Mouse (Mus musculus) kidney, postnatal 25 days (tissue): Measurements from ENCODE around the gene Cacna1c.

Experiments used
- DNase-seq, 2 experiments: peaks; one replicate each; pipeline ENCODE4 v3.0.0; 2021; ENCODE audit warnings: mixed read lengths in 2 of 2

Cacna1c gene

DNA sequence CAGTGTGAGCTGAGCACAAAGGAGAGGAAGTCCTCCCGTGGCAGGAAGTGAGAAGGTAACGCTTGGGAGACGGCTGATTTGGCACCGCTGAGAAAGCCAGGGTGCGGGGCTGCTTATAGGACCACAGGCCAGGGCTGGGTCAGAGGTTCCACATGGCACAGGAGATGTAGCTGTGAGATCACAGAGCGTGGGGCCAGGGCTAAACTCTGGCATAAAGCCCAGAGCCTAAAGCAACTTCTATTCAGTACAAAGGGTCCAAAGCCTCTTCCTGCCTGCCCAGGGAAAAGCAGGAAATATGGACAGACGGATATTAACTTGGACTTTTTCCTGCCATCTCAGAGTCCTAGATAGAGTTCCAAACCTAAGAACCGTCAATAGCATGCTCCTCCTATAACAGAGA, 107.8 kb downstream of the Cacna1c start:
- no peak for DNase-seq

DNA sequence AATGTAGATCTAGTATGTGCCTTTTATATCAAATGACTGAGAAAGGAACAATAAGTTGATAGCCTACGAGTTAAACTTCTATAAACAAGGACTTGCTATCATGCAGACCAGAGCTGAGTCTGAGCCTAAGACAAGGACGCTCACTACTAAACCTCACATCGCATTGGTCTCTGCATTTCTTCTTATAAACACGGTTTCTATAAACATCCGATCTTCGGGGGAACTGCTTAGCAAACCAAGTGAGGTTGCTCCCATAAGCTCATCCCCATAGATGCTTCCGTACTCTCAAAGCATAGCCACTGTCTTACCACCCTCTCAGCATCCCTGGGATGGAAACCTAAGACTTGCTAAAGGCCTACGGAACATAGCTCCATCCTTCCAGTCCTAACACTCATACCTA, 108.3 kb downstream of the Cacna1c start:
- no peak for DNase-seq

DNA sequence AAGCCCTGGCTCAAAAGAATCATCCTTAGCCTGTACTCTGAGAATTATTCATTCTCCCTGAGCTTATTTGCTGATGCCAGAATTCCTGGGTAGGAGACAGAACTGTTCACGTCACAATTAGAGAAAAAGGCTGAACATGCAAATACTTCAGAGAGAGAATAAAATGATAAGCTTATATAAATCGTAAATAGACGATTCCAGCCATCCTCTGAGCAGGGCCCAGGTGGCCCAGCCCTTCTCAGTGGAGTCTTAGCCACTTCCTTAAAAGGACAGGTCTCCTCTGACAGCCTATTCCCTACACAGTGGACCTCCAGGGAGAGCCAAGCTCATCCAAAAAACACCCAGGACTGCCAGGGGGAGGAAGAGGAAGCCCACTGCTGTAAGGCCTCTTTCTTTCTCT, 110.4 kb downstream of the Cacna1c start:
- no peak for DNase-seq

DNA sequence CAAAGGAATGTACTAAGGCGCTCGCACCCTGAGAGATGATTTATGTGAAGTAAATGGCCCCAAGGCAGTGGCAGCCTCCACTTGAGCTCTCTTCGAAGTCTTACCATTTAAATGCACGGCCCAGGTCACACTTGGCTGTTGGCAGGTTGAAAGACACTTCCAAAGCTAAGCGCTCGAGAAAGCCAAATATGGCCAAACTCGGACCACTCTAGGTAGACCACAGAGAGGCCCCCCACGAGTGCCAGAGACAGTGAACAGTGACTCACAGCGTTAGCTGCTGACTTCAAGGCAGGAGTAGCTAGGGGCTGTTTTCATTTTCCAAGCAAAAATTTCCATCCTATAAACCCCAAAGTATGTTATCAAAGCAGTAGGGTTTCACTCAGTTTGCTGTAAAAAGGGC, 111.7 kb downstream of the Cacna1c start:
- no peak for DNase-seq

DNA sequence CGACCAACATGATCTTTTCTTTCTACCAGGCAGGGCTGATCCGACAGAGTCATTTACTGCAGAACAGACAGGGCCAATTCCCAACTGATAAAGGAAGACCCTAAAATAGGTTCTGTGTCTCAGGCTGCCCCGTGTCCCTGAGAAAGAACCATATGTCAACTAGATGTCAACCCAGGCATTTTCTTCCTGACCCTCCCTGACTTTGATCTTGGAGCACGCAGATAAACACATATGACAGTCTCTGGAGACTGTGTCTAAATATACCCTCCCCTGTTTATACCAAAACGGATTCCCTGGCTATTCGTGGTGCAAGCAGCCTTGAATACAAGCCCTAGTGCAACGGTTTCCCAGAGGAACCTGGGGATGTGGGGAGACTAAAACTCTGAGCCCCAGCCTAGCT, 112.7 kb downstream of the Cacna1c start:
- no peak for DNase-seq

DNA sequence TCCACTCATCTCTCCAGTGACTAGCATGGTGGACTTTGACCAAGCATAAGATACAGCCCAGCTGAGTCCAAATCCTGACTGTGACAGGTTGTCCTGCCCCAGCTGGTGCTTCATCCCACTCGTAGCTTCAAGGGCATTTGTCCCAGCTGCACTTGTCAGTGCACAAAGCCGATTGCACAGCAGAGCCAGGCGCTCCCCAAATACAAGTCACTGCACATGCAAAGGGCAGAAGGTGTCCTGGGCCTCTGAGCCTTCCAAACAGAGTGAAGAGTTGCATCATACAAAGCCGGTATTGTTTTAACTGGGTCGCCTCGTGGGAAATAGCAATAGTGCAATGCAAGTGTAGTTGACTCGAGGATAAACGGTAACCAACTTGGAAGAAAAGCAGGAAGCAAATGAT, 113.6 kb downstream of the Cacna1c start:
- no peak for DNase-seq

DNA sequence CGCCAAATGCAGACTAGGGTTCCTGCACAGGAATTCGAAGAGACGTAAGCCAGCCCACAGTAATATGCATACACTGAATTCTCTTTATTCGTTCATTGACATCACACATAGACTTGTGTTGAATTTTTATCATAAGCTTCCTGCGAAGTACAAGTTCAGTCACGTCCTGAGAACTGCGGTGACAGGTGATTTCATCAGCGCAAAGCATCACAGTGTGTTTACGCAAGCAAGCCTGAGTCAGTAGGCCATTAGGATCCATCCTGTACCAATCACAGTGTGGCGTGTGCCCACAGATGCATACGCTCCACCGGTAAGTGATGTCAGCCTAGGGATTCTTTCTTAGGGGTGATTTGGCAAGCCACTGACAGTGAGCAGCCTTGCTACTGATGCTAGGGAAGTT, 114.6 kb downstream of the Cacna1c start:
- no peak for DNase-seq

DNA sequence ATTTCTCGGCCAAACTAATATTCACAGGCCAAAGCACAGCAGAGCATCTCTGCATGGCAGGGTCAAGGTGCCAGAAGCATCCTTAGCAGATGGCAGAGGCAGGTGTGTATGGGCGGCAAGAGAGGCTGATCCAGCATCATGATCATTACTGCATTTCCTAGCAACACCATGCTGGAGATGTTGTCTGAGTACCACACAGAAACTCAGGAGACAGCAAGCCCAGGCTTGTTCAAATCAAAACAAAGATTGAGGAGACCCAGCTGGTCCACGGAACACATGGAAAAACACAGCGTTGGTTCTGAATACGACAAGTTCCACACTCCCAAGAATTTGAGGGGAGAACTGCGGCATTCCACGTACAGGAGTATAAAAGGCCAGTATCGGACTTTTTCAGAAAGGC, 116.6 kb downstream of the Cacna1c start:
- DNase-seq, result peak in 1 of 2 experiments; percentile 11

DNA sequence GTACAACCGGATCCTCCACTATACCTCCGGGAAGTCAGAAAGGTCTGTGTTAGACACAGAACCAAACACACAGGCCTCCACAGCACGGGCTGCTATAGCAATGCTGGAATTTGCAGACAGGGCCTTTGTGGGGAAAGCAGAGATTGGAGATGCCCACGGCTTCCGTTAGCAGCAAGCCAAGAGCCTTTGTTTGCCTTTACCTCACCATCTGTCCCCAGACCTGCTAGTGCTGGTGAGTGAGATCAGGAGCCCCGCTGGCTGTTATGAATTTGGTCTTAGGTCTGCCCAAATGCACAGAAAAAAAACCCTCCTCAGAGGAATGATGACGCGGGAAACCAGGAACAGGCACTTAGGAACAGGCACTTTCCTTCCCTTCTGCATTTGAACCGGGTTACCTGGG, 117.3 kb downstream of the Cacna1c start:
- DNase-seq, result no peak

DNA sequence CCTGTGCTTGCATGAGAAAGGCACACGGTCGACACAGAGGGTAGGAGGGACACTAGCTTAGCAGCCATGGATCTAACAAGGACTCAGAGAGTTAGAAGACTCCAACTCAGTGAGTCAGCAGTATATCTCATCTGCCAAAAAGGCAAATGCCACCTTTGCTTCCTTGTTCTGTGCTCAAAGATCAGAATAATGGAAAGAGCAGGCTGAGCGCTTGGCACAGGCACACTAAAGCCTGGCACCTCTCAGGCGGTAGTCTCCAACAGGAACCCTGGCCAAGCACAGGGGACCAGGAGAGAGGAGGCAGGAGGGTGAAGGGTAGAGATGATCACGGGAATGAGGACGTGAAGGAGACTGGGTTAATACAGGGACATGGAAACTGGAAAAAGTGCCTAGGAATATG, 119.0 kb downstream of the Cacna1c start:
- no peak for DNase-seq

DNA sequence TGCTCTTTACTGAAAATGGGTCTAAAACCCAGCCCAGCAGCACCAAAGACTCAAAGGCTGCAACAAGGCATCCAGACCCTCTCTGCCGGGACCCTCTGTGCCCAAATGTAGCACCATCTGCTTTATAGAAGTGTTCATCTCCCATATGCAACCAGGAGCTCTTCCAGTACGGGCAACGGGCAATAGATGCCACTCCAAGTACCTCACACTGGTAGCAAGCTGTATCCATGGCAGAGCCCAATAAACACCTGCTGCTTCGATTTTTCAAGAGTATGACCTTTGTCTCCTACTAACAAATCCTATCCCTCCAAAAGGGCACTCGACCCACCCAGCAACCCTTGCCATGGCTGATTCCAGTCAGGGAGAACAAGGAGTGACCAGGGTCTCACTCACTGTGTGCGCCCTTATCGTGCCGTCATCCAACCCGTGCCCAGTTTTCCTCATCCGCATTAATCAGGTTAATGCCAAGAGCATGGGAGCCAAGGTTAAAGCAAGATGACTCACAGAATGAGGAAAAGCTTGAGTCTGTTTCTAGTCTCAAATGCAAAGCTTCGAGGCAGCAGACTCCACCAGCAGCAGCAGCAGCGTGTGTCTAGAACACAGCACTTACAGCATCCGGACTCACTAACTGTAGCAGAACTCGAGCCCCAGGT, 122.7 kb downstream of the Cacna1c start:
- DNase-seq, result no peak

DNA sequence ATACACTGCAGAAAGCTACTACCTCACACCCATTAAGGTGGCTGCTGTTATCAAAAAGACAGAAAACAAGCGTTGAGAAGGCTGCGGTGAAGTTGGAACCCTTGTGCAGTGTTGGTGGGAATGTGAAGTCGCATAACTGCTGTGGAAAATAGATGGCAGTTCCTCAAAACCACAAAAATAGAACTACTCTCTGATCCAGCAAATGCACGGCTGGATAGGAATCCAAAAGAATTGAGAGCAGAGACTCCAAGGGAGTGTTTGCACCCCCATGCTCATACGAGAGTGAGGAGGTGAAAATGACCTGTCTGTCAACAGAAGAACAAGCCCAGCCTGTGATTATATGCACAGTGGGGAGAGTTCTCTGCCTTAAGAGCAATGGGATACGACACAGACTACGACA, 123.4 kb downstream of the Cacna1c start:
- no peak for DNase-seq

DNA sequence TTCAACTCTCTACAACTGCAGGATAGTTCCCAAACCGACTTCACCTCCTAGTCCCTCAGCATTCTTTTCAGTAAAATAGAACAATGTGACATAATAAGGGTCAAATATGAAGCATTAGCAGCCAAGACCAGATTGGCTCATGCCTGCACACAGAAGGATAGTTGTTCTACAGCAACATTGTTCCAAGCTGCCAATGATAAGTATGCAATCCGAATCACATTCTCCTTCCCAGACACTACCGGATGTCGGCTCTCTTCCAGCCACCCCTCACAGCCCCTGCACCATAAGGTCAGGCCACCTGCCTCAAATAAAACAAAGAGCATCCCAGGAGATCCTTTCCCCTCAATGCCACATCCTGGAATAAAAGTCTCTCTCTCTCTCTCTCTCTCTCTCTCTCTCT, 125.4 kb downstream of the Cacna1c start:
- DNase-seq, result no peak

DNA sequence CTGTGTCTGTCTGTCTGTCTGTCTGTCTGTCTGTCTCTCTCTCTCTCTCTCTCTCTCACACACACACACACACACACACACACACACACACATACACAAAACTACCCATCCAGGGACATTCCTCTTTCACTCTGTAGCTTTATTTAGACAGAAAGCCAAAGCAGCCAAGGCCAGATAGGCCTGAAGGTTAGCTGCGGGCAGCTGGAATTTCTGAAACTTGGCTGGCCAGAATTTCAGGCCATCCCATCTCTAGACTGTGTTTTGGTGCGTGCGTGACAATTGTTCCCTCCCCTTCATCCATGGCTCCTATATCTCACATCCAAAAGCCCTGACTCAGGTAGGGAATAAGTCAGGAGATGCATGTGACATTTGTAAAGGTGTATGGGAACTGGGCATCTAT, 125.9 kb downstream of the Cacna1c start:
- DNase-seq, result no peak

DNA sequence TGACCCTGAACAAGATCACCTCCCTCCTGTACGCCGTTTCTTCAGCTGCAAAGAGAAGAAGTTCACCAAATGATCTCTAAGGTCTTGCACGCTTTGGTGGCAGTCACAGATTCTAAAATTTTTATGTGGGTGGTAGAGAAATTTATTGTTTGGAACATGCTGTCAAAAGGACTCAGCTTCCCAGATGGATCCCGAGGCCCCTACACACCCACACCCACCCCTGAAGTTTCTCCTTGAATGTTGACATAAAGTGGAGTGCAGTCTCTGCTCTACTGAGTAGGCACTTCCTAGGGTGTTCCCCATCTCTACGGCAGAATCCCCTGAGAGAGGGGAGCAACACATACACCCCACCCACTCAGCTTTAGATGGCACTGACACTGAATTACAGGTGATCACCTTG, 127.1 kb downstream of the Cacna1c start:
- DNase-seq, result no peak

DNA sequence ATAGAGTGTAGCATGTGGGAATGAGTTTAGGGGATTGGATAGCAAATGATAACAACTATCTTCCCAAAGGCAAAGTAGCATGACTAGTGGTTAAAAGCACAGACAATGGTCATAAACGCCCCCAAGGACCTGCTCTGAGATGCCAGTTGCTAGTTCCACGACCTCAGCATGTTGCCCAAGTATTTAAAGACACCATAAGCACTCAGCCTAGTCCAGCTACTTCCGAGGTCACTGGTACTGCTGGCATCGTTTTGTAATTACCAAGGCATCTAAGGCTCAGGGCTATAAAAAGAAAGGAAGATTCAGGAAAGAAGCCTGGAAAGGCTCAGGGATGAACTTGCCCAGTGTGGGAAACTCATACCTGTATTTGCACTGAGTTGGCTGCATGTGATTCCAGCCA, 127.6 kb downstream of the Cacna1c start:
- DNase-seq, result no peak

DNA sequence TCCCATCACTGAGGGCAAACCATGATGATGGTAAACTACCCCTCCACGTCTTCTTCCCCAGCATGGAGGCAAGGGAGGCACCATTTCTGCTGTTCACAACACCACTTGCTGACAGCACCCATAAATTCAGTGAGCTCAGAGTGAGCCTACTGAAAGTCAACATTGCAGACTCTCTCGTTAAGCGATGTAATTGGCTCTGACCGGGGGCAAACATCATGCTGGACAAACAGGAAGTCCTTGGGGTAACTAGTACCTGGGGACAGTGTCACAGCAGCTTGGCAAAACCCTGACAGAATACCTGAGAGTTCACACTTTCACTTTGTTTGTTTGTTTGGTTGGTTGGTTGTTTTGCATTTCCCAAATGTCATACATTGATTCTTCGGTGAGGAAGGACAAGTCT, 131.3 kb downstream of the Cacna1c start:
- DNase-seq, result no peak

DNA sequence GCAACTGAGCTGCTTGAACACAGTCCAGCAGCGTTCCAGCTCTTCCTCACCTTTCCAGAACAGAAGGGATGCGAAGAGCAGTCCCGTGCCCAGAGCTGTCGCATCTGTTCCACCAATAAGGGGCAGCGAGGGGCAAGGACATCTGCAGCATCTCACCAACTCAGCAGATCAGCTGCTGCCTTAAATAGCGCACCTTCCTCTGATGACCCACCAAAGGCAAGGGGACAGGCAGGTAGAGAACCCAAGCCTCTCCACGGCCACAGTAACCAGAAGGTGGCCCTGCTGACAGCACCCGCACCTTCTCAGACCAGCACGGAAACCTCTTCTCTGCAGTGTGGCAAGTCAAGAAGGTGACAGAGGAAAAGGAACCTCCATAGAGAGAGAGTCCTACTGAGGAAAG, 131.8 kb downstream of the Cacna1c start:
- no peak for DNase-seq

DNA sequence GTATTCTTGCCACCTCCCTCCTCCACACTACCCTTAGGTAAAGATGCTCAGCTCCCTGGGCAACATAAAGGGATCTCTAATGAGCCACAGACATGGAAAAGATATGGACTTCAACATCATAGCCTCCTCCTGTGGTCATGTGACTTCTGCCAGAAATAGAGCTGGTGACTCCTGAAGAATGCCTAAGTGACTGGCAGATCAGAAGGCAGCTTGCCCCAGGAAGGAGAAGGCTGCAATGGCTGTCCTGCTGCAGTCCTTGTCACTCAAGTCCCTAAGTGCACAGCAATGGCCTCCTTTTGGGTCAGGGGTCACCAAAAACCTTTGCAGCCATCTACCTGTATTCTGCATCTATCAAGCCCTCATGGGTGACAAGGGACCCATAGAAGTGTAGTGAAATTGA, 133.5 kb downstream of the Cacna1c start:
- no peak for DNase-seq

DNA sequence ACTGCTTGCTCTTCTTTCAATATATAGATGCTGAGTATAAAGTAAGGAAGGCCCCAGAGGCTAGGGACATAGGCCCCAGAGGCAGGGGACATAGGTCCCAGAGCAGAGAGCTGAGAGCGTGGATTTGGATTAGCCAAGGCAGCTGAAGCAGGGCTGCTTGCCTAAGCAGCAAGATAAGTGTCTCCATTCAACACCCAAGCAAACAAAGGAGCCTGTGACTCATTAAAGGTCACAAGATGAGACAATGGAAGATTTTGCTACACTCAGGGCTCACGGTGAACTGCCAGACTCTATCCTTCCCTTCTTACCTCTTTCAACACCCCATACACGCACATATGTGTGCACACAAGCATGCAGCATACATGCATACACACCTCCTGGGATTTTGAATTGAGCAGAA, 137.3 kb downstream of the Cacna1c start:
- no peak for DNase-seq

DNA sequence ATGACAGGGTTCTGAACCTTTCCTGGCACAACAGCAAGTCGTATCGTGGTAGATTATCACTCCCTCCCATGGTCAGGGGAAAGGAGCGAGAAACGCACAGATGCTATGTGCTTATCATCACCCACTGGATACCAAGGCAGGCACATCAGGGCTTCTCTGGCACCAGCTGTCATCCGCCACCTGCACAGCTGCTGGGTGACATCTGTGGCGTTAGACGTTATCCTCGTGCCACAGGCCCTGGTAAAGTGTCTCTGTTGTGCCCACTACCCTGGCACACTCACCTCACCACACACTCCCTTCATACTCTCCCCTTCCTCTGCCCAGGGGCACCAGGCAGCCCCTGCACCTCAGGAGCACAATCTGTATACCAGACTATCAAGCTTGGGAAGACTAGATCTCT, 137.8 kb downstream of the Cacna1c start:
- no peak for DNase-seq

DNA sequence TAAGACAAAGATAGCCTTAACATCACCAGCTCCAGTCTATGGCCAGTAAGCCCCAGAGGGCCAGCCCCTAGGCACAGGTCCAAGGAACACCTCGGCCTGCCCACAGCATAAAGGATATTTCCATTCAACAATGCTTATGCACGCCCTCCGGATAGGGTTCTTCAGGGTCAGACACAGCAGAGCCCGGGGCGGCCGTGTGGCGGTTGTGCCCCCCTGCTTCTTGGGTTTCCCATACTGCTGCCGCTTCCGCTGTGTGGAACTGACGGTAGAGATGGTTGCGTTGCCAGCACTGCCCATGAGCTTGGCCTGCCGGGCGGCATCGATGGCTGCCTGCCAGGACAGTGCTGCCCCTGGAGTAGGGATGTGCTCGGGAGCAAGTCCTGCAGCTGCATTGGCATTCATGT, 139.1 kb downstream of the Cacna1c start:
- DNase-seq, result no peak

DNA sequence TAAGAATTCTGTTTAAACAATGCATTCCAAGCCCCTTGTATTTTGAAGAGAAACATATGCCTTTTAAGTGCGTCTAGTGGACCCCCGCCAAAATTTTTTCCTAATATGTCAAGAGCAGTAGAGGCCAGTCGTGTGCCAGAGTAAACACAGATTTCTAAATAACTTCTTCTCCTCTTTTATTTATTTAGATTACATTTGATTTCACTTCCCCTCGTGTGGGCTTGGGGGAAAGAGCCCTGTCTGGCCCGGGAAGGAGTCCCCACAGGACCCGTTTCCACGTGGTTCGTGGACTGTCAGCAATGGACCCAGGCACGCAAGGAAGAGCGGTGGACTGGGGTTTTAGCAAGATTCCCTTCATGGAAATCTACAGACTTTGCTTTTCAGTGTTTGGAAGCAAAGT, 143.4 kb downstream of the Cacna1c start:
- DNase-seq, result peak in 1 of 2 experiments; percentile 44

DNA sequence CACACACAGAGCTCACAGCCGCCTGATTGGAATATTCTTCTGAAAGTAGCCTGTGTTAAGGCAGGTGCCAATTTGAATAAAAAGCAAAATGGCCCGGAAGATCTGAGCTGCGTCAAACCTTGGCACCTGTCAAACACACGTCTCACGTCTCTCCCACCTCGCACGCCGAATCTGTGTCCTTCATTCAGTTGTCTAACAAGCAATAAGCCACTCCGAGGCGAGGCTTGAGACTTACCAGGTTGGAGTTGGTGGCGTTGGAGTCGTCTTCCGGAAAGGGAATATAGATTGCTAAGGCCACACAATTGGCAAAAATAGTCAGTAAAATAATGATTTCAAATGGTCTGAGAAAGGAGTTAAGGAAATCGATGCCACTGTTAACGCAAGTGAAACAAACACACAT, 143.9 kb downstream of the Cacna1c start:
- no peak for DNase-seq

DNA sequence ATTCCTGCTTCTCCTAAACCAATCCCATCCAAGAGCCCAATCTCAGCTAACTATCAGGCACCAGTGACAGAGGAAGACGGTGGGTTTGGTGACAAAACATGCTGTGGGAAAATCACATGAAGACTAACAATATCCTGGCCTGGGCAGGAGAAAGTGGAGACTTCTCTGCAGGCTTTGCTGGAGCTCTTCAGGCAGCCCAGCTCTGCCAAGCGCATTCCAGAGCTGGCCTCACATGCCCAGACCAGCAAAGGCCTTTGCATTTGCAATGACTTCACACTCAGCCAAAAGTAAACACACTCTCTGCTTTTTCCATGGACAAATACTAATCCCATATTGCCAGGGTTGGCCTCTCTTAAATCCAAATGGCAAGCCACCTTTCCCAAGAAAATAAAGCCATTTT, 144.5 kb downstream of the Cacna1c start:
- no peak for DNase-seq

DNA sequence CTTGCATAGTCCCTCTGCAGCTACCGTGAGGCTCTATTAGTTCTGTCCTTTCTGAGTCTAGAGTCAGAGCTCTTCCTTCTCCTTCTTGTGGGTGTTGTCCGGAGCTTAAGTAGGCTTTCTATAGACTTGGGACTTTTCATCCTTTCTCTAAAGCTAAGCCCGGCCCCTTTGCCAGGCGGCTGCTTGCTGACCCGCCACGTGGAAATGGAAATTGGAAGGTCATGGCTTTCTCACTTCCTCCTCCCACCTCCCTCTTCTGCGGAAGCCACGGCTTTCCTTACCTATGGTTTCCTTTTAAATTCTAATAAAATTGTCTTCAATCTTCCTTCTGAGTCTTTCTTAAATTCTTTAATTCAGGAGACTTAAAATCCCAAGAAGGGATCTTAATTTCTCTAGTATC, 148.9 kb downstream of the Cacna1c start:
- DNase-seq, result no peak
